Mouse (Mus musculus): ENCODE results near the gene Prdm11. TPM values are rescaled to one million over a fixed set of nuclear protein-coding genes. Genes with fewer than 3 reads are reported as not detected.

Gene Prdm11
- polyA plus RNA-seq, 1 experiment from 2014 or later: 1.8 TPM

Other genes with a start within 250 kb of the Prdm11 start
- gene Syt13, start 131.1 kb downstream of the Prdm11 start, polyA plus RNA-seq (2014; fragmentation: Nextera tagmentation; extraction: Ambion mirVana): 29.7 and 39.8 TPM in 2 replicates
- 99.4 and 106 TPM in 2 replicates for gene Trp53i11, start 141.4 kb upstream of the Prdm11 start, polyA plus RNA-seq (2014; fragmentation: Nextera tagmentation; extraction: Ambion mirVana)

Measured in hindbrain, embryonic 14.5 days (tissue).